Mouse (Mus musculus) limb, embryonic 11.5 days (tissue): ENCODE results near the gene Ank3. TPM values are rescaled to one million over a fixed set of nuclear protein-coding genes. Genes with fewer than 3 reads are reported as not detected.

Source experiments
- ATAC-seq: fragments of 200-750 bp; cut with Nextera tagmentation; 2 replicates; pipeline ENCODE4 v1.8.0; 2017; ENCODE audit warnings: low read depth; ENCODE audit not compliant: insufficient number of reproducible peaks, low FRiP score, low TSS enrichment
- DNase-seq: peaks from one replicate; pipeline ENCODE4 v3.0.0-alpha.2; 2015; ENCODE audit warnings: low spot score
- H3K27ac ChIP-seq: fragments of 300-500 bp; sonication (generic); replicated peaks from 2 replicates; pipeline ENCODE4 v1.5.1; 2014; ENCODE audit warnings: low read depth, mild to moderate bottlenecking, low read length
- H3K27me3 ChIP-seq: fragments of 300-500 bp; sonication (generic); 2 replicates; pipeline ENCODE4 v1.6.1; 2014; ENCODE audit warnings: mild to moderate bottlenecking, low read length, mixed read lengths; ENCODE audit not compliant: control insufficient read depth, insufficient read depth
- H3K36me3 ChIP-seq: fragments of 300-500 bp; sonication (generic); 2 replicates; pipeline ENCODE4 v1.6.1; 2014; ENCODE audit warnings: mild to moderate bottlenecking, low read length, moderate library complexity, mixed read lengths; ENCODE audit not compliant: control insufficient read depth, insufficient read depth
- H3K4me1 ChIP-seq: fragments of 300-500 bp; sonication (generic); 2 replicates; pipeline ENCODE4 v1.6.1; 2014; ENCODE audit warnings: low read length, mixed read lengths; ENCODE audit not compliant: control insufficient read depth, insufficient read depth
- H3K4me2 ChIP-seq: fragments of 300-500 bp; sonication (generic); 2 replicates; pipeline ENCODE4 v1.6.1; 2014; ENCODE audit warnings: low read depth, mild to moderate bottlenecking, moderate library complexity; ENCODE audit not compliant: severe bottlenecking
- H3K4me3 ChIP-seq: fragments of 300-500 bp; sonication (generic); 2 replicates; pipeline ENCODE4 v1.5.1; 2014; ENCODE audit warnings: low read depth, low read length
- H3K9ac ChIP-seq: fragments of 300-500 bp; sonication (generic); 2 replicates; pipeline ENCODE4 v1.6.1; 2014; ENCODE audit warnings: mild to moderate bottlenecking, low read length
- H3K9me3 ChIP-seq: fragments of 300-500 bp; sonication (generic); 2 replicates; pipeline ENCODE4 v1.6.1; 2016; ENCODE audit warnings: low read length; ENCODE audit not compliant: control insufficient read depth
- WGBS: fragments of 180-500 bp; shearing (Covaris S2); extraction: QIAGEN DNeasy Blood & Tissue Kit; methylation state at CpG from one replicate; pipeline ENCODE4 v1.1.7; 2014; 5-methylcytosine and 5-hydroxymethylcytosine counted together
- polyA plus RNA-seq: library from polyadenylated mRNA; unstranded; fragments of >200 nt; fragmentation: Nextera tagmentation; extraction: Ambion mirVana; gene quantifications from 2 replicates; pipeline ENCODE4 v1.2.1, GENCODE M21; 2014

Gene Ank3
- polyA plus RNA-seq, 1 experiment from 2014 or later, result 22.3 TPM

GRCm38 (mm10) chr10:69430138-69430537, 31.6 kb downstream of the Ank3 start:
- WGBS, result 84% methylated on average over 4 of the region's 4 CpGs
- Histone ChIP-seq H3K4me2 (no peak overlapping the region), H3K36me3 (no peaks in the 10 kb centered on the region)

GRCm38 (mm10) chr10:69431101-69431500, 32.5 kb downstream of the Ank3 start:
- no peaks in the 10 kb centered on the region for H3K4me1 ChIP-seq
- H3K9me3 ChIP-seq, result no peaks in the 10 kb centered on the region
- H3K4me3 ChIP-seq, result no peak overlapping the region
- no peaks in the 10 kb centered on the region for H3K36me3 ChIP-seq
- ATAC-seq (no peak), DNase-seq (no peak)
- no peak overlapping the region for H3K4me2 ChIP-seq
- H3K27me3 ChIP-seq, result no peaks in the 10 kb centered on the region
- 88% methylated on average over 7 of the region's 7 CpGs for WGBS
- no peak overlapping the region for H3K27ac ChIP-seq
- H3K9ac ChIP-seq, result no peak overlapping the region

More at GRCm38 (mm10) chr10:69430138-69430537, 31.6 kb downstream of the Ank3 start:
- H3K9ac ChIP-seq, result no peak overlapping the region
- H3K4me1 ChIP-seq, result no peaks in the 10 kb centered on the region
- no peak for ATAC-seq
- H3K9me3 ChIP-seq, result no peaks in the 10 kb centered on the region
- no peak overlapping the region for H3K4me3 ChIP-seq
- no peak overlapping the region for H3K27ac ChIP-seq
- no peak for DNase-seq
- H3K27me3 ChIP-seq, result no peaks in the 10 kb centered on the region

GRCm38 (mm10) chr10:69435213-69435612, 36.6 kb downstream of the Ank3 start:
- no peak for DNase-seq
- no peak overlapping the region for H3K27ac ChIP-seq
- no peak overlapping the region for H3K4me2 ChIP-seq
- H3K9me3 ChIP-seq, result no peaks in the 10 kb centered on the region
- no peaks in the 10 kb centered on the region for H3K36me3 ChIP-seq
- no peaks in the 10 kb centered on the region for H3K4me1 ChIP-seq
- ATAC-seq, result no peak
- 77% methylated on average over 6 of the region's 6 CpGs for WGBS
- H3K27me3 ChIP-seq, result no peaks in the 10 kb centered on the region
- H3K9ac ChIP-seq, result no peak overlapping the region
- H3K4me3 ChIP-seq, result no peak overlapping the region

- H3K9ac ChIP-seq, result no peak overlapping the region
- no peak overlapping the region for H3K4me2 ChIP-seq
- H3K4me3 ChIP-seq, result no peak overlapping the region
- no peaks in the 10 kb centered on the region for H3K4me1 ChIP-seq
- no peak for ATAC-seq
- no peaks in the 10 kb centered on the region for H3K27me3 ChIP-seq
- WGBS, result 77% methylated on average over 8 of the region's 8 CpGs
- H3K9me3 ChIP-seq, result no peaks in the 10 kb centered on the region
- no peak for DNase-seq
- no peak overlapping the region for H3K27ac ChIP-seq
- no peaks in the 10 kb centered on the region for H3K36me3 ChIP-seq
Measured at GRCm38 (mm10) chr10:69439449-69439848, 40.9 kb downstream of the Ank3 start.

- ATAC-seq (no peak), DNase-seq (no peak)
- Histone ChIP-seq H3K4me1 (no peaks in the 10 kb centered on the region), H3K4me2 (no peak overlapping the region), H3K27me3 (no peaks in the 10 kb centered on the region), H3K9me3 (no peaks in the 10 kb centered on the region), H3K36me3 (no peaks in the 10 kb centered on the region), H3K27ac (no peak overlapping the region), H3K4me3 (no peak overlapping the region), H3K9ac (no peak overlapping the region)
- 71% methylated on average over 5 of the region's 5 CpGs for WGBS
Measured at GRCm38 (mm10) chr10:69444546-69444945, 46.0 kb downstream of the Ank3 start.

- Histone ChIP-seq H3K4me1 (no peaks in the 10 kb centered on the region), H3K27me3 (no peaks in the 10 kb centered on the region), H3K36me3 (no peaks in the 10 kb centered on the region), H3K4me2 (no peak overlapping the region), H3K9ac (no peak overlapping the region), H3K9me3 (no peaks in the 10 kb centered on the region), H3K4me3 (no peak overlapping the region), H3K27ac (no peak overlapping the region)
- no peak for DNase-seq
- no peak for ATAC-seq
- WGBS, result 86% methylated on average over 7 of the region's 7 CpGs
Measured at GRCm38 (mm10) chr10:69445951-69446350, 47.4 kb downstream of the Ank3 start.

GRCm38 (mm10) chr10:69446566-69446965, 48.0 kb downstream of the Ank3 start:
- ATAC-seq (no peak), DNase-seq (no peak)
- H3K4me1 ChIP-seq, result no peaks in the 10 kb centered on the region
- no peak overlapping the region for H3K4me3 ChIP-seq
- no peaks in the 10 kb centered on the region for H3K27me3 ChIP-seq
- no peaks in the 10 kb centered on the region for H3K9me3 ChIP-seq
- H3K36me3 ChIP-seq, result no peaks in the 10 kb centered on the region
- H3K4me2 ChIP-seq, result no peak overlapping the region
- no peak overlapping the region for H3K27ac ChIP-seq
- 75% methylated on average over 5 of the region's 5 CpGs for WGBS
- H3K9ac ChIP-seq, result no peak overlapping the region

GRCm38 (mm10) chr10:69447308-69447707, 48.7 kb downstream of the Ank3 start:
- H3K36me3 ChIP-seq, result no peaks in the 10 kb centered on the region
- no peak overlapping the region for H3K4me3 ChIP-seq
- H3K4me1 ChIP-seq, result no peaks in the 10 kb centered on the region
- DNase-seq (no peak), ATAC-seq (no peak)
- no peaks in the 10 kb centered on the region for H3K27me3 ChIP-seq
- H3K9ac ChIP-seq, result no peak overlapping the region
- no peak overlapping the region for H3K4me2 ChIP-seq
- no peak overlapping the region for H3K27ac ChIP-seq
- H3K9me3 ChIP-seq, result no peaks in the 10 kb centered on the region
- 94% methylated on average over 5 of the region's 5 CpGs for WGBS

- no peak overlapping the region for H3K4me3 ChIP-seq
- H3K4me1 ChIP-seq, result no peaks in the 10 kb centered on the region
- no peak overlapping the region for H3K4me2 ChIP-seq
- H3K9ac ChIP-seq, result no peak overlapping the region
- no peaks in the 10 kb centered on the region for H3K9me3 ChIP-seq
- H3K27ac ChIP-seq, result no peak overlapping the region
- WGBS, result 59% methylated on average over 3 of the region's 3 CpGs
- no peak for DNase-seq
- H3K36me3 ChIP-seq, result no peaks in the 10 kb centered on the region
- no peak for ATAC-seq
- no peaks in the 10 kb centered on the region for H3K27me3 ChIP-seq
Measured at GRCm38 (mm10) chr10:69448174-69448573, 49.6 kb downstream of the Ank3 start.
